Mouse (Mus musculus): ENCODE results near the gene Olfr666.
"Not testable (repeated sequence)": the region's sequence is repeated elsewhere in the genome, so short reads cannot be mapped to it uniquely, and the experiment has no call there.

Olfr666 gene

DNA sequence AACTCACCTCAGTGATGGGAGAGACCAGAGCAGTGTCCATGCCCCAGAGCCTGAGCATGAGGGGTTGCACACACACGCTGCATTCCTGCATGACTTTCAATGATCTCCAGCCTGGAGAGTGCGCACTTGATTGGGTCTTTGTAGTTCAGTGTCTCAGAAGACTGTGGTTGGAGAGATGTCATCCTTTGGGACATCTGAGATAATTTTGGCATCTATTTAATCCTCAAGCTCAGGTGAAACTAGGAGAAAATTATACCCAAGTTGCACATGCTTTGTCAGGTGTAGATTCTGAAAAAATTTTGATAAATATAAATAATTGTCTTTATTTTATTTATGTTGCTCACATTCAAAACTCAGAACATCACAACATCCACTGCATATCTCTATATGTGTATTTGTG lies at the start of gene Olfr666:
Gene Olfr666 (minus strand): TSS at position 101 of the 400 bp plus-strand sequence.
- no peak for DNase-seq (ENCODE audit: low spot score in 2 of 2)

DNA sequence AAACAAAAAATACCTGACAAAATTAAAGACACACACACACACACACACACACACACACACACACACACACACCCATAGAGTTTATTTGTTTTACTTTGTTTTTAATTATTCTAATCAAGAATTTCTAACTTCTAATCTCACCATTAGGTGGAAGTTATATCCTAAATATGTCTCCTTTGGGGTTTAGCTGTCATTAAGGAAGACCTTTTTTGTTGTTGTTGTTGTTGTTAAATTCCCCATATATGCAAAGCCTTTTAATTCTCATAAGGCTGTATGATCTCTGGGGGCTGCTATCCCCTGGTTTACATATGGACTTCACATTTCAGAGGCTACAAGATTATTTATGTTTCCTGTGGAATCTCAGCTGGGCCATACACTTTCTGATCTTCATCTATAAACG lies 38.2 kb upstream of the Olfr666 start, which contains the start of gene Olfr669:
Gene Olfr669 (plus strand): TSS at position 301 of the 400 bp plus-strand sequence.
- DNase-seq (ENCODE audit: low spot score in 2 of 2), result no peak

DNA sequence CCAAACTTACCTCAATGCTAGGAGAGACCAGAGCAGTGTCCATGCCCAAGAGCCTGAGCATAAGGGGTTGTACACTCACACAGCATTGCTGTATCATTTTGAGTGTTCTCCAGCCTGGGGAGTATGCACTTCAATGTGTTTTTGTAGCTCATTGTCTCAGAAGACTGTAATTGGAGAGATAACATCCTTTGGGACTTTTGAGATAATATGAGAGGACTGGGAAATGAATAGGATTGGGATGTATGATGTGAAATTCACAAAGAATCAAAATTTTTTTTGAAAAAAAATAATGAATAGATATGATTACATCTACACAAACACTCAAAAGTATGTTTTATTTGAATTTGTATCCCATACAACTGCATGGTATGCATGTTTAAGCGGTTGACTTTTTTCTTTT lies 32.2 kb upstream of the Olfr666 start, which contains the start of gene Olfr668:
Gene Olfr668 (minus strand): TSS at position 101 of the 400 bp plus-strand sequence.
- DNase-seq (ENCODE audit: low spot score in 2 of 2), result no peak

DNA sequence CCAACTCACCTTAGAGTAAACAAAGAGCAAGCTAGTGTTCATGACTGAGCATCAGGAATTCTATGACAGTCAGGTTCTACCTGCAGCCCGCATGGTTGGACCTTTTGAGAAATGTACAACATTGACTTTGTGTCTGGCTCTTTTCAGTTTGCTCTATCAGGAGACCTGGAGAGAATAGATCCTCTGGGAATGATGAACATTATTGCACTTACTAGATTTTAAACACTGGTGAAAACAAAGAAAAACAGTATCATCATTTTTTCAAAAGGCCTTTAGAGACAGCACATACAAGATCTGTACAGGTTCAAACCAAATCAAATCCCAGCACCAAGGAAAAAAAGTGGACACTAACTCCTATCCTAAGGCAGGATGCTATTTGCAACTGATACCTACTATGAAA lies 25.6 kb upstream of the Olfr666 start, which contains the start of gene Olfr667:
Gene Olfr667 (minus strand): TSS at position 101 of the 400 bp plus-strand sequence.
- no peak for DNase-seq (ENCODE audit: low spot score in 2 of 2)

DNA sequence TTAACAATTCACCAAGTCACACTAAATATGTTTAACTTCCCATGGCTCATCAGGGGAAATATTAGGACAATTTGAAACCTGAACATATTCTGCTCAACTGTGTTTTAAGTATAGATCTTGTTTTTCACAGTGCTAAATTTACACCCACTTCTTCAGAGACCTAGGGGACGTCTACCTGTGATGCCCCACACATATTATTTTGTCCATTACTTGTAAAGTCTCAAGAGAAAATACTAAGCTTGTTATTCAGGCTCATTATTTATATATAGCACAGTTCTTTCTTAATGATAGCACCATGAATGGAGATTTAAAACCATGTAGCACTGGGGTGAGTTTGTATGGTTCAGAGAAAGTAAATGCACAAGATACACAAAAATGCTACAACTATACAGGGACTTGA lies 18.0 kb downstream of the Olfr666 start, which contains the start of gene Olfr665:
Gene Olfr665 (plus strand): TSS at position 301 of the 400 bp plus-strand sequence.
- no peak for DNase-seq (ENCODE audit: low spot score in 2 of 2)

DNA sequence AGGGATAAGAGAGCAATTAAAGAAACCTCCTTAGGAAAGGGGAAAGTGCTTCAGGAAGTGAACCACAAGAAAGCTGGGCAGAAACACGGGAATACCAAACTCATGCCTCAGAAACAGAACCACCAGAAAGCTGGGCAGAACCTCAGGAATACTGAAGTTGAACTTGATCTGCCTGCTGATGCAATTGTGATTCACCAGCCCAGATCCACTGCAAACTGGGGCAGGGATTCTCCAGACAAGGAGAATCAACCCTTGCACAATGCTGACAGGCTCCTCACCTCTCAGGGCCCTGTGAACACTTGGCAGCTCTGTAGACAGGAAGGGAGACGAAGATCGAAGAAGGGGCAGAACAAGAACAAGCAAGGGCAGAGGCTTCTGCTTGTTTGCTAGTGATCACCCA lies 34.4 kb downstream of the Olfr666 start:
- no peak for DNase-seq (ENCODE audit: low spot score in 2 of 2)

DNA sequence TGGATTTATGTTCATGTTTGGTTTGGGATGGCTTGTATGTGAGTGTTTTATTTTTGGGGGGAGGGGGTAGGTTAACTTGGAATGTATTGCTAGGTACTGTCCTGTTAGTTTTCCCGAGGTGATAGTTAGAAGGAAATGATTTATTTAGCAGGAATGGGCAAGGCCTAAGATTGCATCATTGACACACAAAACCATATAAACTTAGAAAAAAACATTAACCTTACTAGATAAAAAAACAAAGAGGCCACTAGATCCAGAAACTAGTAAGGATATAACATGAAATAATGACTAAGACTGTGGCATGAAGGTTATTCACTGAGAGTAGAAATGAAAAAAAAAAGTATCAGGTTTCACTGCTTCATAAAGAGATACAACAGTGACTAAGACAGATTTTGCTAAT lies 38.1 kb downstream of the Olfr666 start:
- DNase-seq (ENCODE audit: low spot score in 2 of 2), result no peak

DNA sequence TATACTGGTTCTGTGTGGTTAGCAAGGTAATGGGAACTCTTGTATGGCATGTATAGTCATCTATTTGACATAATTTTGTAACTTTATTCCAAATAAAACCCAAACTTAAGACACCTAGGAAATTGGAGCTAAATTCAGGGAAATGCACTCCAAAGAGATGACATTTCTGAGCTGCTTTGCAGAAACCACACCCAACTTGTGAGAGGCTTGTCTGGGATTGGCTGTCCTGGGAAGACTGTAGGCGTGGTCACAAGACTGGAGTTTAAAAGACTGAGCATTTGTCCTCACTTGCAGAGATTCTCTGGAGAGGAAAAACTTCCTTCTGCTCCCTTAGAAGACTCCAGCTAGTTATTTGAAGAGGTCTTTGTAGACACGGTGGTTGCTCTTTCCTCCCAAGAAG lies 39.0 kb downstream of the Olfr666 start, which contains the start of gene Usp17la:
Gene Usp17la (plus strand): TSS at position 301 of the 400 bp plus-strand sequence.
- not testable (repeated sequence) for DNase-seq (ENCODE audit: low spot score in 2 of 2)

DNA sequence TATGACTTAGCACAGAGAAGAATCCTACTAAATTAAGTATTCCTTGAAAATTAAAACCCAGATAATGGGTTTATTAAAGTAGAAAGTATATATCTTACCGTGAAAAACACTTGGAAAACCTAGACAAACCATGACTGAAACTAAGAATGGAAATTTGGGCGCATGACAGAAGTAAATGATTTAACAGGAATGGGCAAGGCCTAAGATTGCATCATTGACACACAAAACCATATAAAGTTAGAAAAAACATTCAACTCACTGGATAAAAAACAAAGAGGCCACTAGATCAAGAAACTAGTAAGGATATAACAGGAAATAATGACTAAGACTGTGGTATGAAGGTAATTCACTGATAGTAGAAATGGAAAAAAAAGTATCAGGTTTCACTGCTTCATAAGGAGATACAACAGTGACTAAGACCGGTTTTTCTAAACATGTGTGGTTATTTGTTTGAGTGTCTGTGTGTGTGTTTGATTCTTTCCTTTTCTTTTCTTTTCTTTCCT lies 40.5 kb downstream of the Olfr666 start:
- DNase-seq (ENCODE audit: low spot score in 2 of 2), result no peak

DNA sequence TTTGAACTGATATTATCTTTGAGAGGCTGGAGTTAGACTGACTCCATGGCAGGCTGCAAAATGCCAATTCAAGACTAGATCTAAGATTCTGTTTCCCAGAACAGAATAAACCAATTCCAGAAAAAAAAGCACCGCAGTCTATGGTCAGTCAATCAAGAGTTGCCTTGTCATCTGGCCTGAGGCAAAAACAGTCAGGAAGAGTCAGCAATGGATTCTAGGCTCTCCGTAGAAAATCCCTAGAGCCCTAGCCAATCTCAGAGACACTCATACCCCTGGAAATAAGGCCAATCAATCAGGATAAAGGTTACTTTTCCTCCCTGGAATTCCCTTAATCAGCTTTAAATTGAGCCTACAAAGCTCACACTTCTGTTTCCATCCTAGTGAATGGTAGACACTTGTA lies 44.2 kb downstream of the Olfr666 start:
- DNase-seq (ENCODE audit: low spot score in 2 of 2), result not testable (repeated sequence)

DNA sequence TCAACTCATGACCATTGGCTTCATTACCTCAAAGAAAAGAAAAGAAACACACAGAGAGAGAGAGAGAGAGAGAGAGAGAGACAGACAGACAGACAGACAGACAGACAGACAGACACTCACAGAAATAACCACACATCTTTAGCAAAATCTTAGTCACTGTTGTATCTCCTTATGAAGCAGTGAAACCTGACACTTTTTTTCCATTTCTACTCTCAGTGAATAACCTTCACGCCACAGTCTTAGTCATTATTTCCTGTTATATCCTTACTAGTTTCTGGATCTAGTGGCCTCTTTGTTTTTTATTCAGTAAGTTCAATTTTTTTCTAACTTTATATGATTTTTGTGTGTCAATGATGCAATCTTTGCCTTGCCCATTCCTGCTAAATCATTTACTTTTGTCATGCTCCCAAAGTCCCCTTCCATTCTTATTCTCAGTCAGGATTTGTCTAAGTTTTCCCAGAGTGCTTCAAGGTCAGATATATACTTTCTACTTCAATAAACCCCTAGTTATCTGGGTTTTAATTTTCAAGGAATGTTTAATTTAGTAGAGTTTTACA lies 51.9 kb downstream of the Olfr666 start:
- DNase-seq (ENCODE audit: low spot score in 2 of 2), result no peak

DNA sequence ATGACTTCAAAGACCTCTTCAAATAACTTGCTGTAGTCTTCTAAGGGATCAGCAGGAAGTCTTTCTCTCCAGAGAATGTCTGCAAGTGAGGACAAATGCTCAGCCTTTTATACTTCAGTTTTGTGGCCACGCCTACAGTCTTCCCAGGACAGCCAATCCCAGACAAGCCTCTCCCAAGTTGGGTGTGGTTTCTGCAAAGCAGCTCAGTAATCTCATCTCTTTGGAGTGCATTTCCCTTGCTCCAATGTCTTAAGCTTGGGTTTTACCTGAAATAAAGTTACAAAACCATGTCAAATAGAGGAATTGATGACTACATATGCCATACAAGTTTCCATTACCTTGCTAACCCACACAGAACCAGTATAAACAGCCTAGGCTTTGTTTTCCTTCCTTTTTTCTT lies 53.2 kb downstream of the Olfr666 start, which contains the start of gene Usp17lb:
Gene Usp17lb (minus strand): TSS at position 101 of the 400 bp plus-strand sequence.
- DNase-seq (ENCODE audit: low spot score in 2 of 2), result no peak

Data from right cerebral cortex, postnatal 10 days (tissue).